Mouse (Mus musculus): ENCODE measurements around the gene Zscan26. TPM values are rescaled to one million over a fixed set of nuclear protein-coding genes. Genes with fewer than 3 reads are reported as not detected.
"Not testable (repeated sequence)": the region's sequence is repeated elsewhere in the genome, so short reads cannot be mapped to it uniquely, and the experiment has no call there.

Gene Zscan26
- polyA plus RNA-seq (2015; fragmentation: Nextera tagmentation; extraction: Ambion mirVana): 7.0 and 7.6 TPM in 2 replicates

GRCm38 (mm10) chr13:21453449-21453848 lies at the start of gene Zscan26:
Gene Zscan26, minus strand, starts transcription at chr13:21453730.
- H3K27me3 ChIP-seq: peaks cover 19% of the 10 kb centered on the region; the same call in 1 of the 2 replicates

GRCm38 (mm10) chr13:21502296-21502695 lies 48.8 kb upstream of the Zscan26 start:
- Histone ChIP-seq H3K4me2 (no peak overlapping the region), H3K27me3 (no peaks in the 10 kb centered on the region), H3K4me1 (replicated peaks) (peaks cover 10% of the 10 kb centered on the region), H3K36me3 (no peaks in the 10 kb centered on the region), H3K9me3 (replicated peaks) (no peaks in the 10 kb centered on the region), H3K4me3 (replicated peaks) (no peak overlapping the region), H3K27ac (no peak overlapping the region), H3K9ac (no peak overlapping the region)
- DNase-seq (no peak), ATAC-seq (ENCODE audit: low read depth) (no peak)
- 62% methylated on average over 5 of the region's 5 CpGs for WGBS (ENCODE audit: insufficient replicate concordance)

More at GRCm38 (mm10) chr13:21453449-21453848, at the start of gene Zscan26:
- WGBS (ENCODE audit: insufficient replicate concordance): under 1% methylated on average over 23 of the region's 23 CpGs
- Histone ChIP-seq H3K4me1 (replicated peaks) (peaks cover 26% of the 10 kb centered on the region), H3K4me3 (replicated peaks) (peak within 1 kb of the TSS; percentile 70), H3K27ac (0 out of 2 replicates have a peak within 1 kb of the TSS, but pooled peaks have one; percentile 47), H3K9ac (peak within 1 kb of the TSS; percentile 73), H3K36me3 (peaks cover 7% of the 10 kb centered on the region; the same call in 1 of the 2 replicates), H3K9me3 (replicated peaks) (no peaks in the 10 kb centered on the region), H3K4me2 (peak within 1 kb of the TSS; percentile 69)
- DNase-seq: peak; percentile 64
- peak; percentile 79 for ATAC-seq (ENCODE audit: low read depth)

- ATAC-seq (ENCODE audit: low read depth); H3K27me3 ChIP-seq; H3K4me3 ChIP-seq (replicated peaks); H3K4me2 ChIP-seq; H3K4me1 ChIP-seq (replicated peaks); DNase-seq; H3K9ac ChIP-seq; H3K9me3 ChIP-seq (replicated peaks); H3K27ac ChIP-seq; H3K36me3 ChIP-seq: not testable (repeated sequence)
- WGBS (ENCODE audit: insufficient replicate concordance): 82% methylated on average over 17 of the region's 17 CpGs
Observed at GRCm38 (mm10) chr13:21501182-21501581, 47.7 kb upstream of the Zscan26 start, which contains the start of gene Gm11273. Gene Gm11273, minus strand, starts transcription at chr13:21501418.

GRCm38 (mm10) chr13:21495080-21495479 lies 41.5 kb upstream of the Zscan26 start, which contains the start of gene AK157302:
Gene AK157302, plus strand, starts transcription at chr13:21495223.
- H3K36me3 ChIP-seq: no peaks in the 10 kb centered on the region
- H3K27ac ChIP-seq: no peak within 1 kb of the TSS
- no peak within 1 kb of the TSS for H3K4me2 ChIP-seq
- H3K9me3 ChIP-seq (replicated peaks): no peaks in the 10 kb centered on the region
- H3K9ac ChIP-seq: no peak within 1 kb of the TSS
- no peaks in the 10 kb centered on the region for H3K4me1 ChIP-seq (replicated peaks)
- no peaks in the 10 kb centered on the region for H3K27me3 ChIP-seq
- no peak within 1 kb of the TSS for H3K4me3 ChIP-seq (replicated peaks)
- no peak for ATAC-seq (ENCODE audit: low read depth)
- no peak for DNase-seq
- 79% methylated on average over 21 of the region's 21 CpGs for WGBS (ENCODE audit: insufficient replicate concordance)

GRCm38 (mm10) chr13:21492847-21493246 lies 39.3 kb upstream of the Zscan26 start:
- ATAC-seq (ENCODE audit: low read depth): no peak
- 81% methylated on average over 5 of the region's 5 CpGs for WGBS (ENCODE audit: insufficient replicate concordance)
- Histone ChIP-seq H3K9ac (no peak overlapping the region), H3K4me1 (replicated peaks) (no peaks in the 10 kb centered on the region), H3K27ac (no peak overlapping the region), H3K36me3 (no peaks in the 10 kb centered on the region), H3K9me3 (replicated peaks) (no peaks in the 10 kb centered on the region), H3K4me3 (replicated peaks) (no peak overlapping the region), H3K4me2 (no peak overlapping the region), H3K27me3 (no peaks in the 10 kb centered on the region)
- DNase-seq: no peak

GRCm38 (mm10) chr13:21486881-21487280 lies 33.4 kb upstream of the Zscan26 start:
- Histone ChIP-seq H3K9ac (no peak overlapping the region), H3K4me2 (no peak overlapping the region), H3K9me3 (replicated peaks) (no peaks in the 10 kb centered on the region), H3K4me1 (replicated peaks) (no peaks in the 10 kb centered on the region), H3K4me3 (replicated peaks) (no peak overlapping the region), H3K27ac (no peak overlapping the region), H3K36me3 (no peaks in the 10 kb centered on the region), H3K27me3 (no peaks in the 10 kb centered on the region)
- WGBS (ENCODE audit: insufficient replicate concordance): 65% methylated on average over 1 of the region's 1 CpGs
- ATAC-seq (ENCODE audit: low read depth) (no peak), DNase-seq (no peak)

GRCm38 (mm10) chr13:21478759-21479670 lies 25.5 kb upstream of the Zscan26 start, which contains the start of the genes Zkscan4 and Gm10065:
Gene Zkscan4, plus strand, starts transcription at chr13:21478907.
Gene Gm10065, minus strand, starts transcription at chr13:21479441.
- DNase-seq: not testable (repeated sequence)
- peak within 1 kb of the TSS; percentile 55 for H3K4me3 ChIP-seq (replicated peaks)
- WGBS (ENCODE audit: insufficient replicate concordance): 4% methylated on average over 31 of the region's 31 CpGs

GRCm38 (mm10) chr13:21472427-21472826 lies 18.9 kb upstream of the Zscan26 start:
- no peak overlapping the region for H3K9ac ChIP-seq
- H3K4me3 ChIP-seq (replicated peaks): no peak overlapping the region
- 26% methylated on average over 4 of the region's 4 CpGs for WGBS (ENCODE audit: insufficient replicate concordance)
- peaks cover 13% of the 10 kb centered on the region for H3K27me3 ChIP-seq
- DNase-seq (no peak), ATAC-seq (ENCODE audit: low read depth) (no peak)
- no peaks in the 10 kb centered on the region for H3K9me3 ChIP-seq (replicated peaks)
- no peak overlapping the region for H3K4me2 ChIP-seq
- no peak overlapping the region for H3K27ac ChIP-seq
- H3K36me3 ChIP-seq: no peaks in the 10 kb centered on the region
- H3K4me1 ChIP-seq (replicated peaks): peaks cover 27% of the 10 kb centered on the region

More at GRCm38 (mm10) chr13:21478759-21479670, 25.5 kb upstream of the Zscan26 start, which contains the start of the genes Zkscan4 and Gm10065:
- not testable (repeated sequence) for H3K4me1 ChIP-seq (replicated peaks); H3K27ac ChIP-seq; H3K9me3 ChIP-seq (replicated peaks); H3K36me3 ChIP-seq
- peak within 1 kb of the TSS; percentile 66 for H3K4me2 ChIP-seq
- peaks cover 20% of the 10 kb centered on the region for H3K27me3 ChIP-seq
- H3K9ac ChIP-seq: peak within 1 kb of the TSS; percentile 59
- ATAC-seq (ENCODE audit: low read depth): peak; percentile 55

- Histone ChIP-seq H3K9me3 (replicated peaks) (no peaks in the 10 kb centered on the region), H3K4me2 (peak overlapping the region; percentile 97), H3K27ac (no peak overlapping the region), H3K9ac (no peak overlapping the region), H3K36me3 (no peaks in the 10 kb centered on the region), H3K4me1 (replicated peaks) (peaks cover 27% of the 10 kb centered on the region), H3K27me3 (peaks cover 15% of the 10 kb centered on the region), H3K4me3 (replicated peaks) (no peak overlapping the region)
- DNase-seq (peak; percentile 11), ATAC-seq (ENCODE audit: low read depth) (no peak)
- 8% methylated on average over 9 of the region's 9 CpGs for WGBS (ENCODE audit: insufficient replicate concordance)
Observed at GRCm38 (mm10) chr13:21469097-21469496, 15.6 kb upstream of the Zscan26 start.

GRCm38 (mm10) chr13:21468061-21469019 lies 14.8 kb upstream of the Zscan26 start, which contains the start of gene Nkapl:
Gene Nkapl, minus strand, starts transcription at chr13:21468509.
- no peaks in the 10 kb centered on the region for H3K9me3 ChIP-seq (replicated peaks)
- H3K27me3 ChIP-seq: peaks cover 15% of the 10 kb centered on the region
- H3K4me1 ChIP-seq (replicated peaks): peaks cover 27% of the 10 kb centered on the region
- 1% methylated on average over 53 of the region's 54 CpGs for WGBS (ENCODE audit: insufficient replicate concordance)
- peak within 1 kb of the TSS; percentile 83 for H3K9ac ChIP-seq
- H3K4me3 ChIP-seq (replicated peaks): peak within 1 kb of the TSS; percentile 74
- ATAC-seq (ENCODE audit: low read depth) (peak; percentile 100), DNase-seq (peak; percentile 88)
- 0 out of 2 replicates have a peak within 1 kb of the TSS, but pooled peaks have one; percentile 51 for H3K27ac ChIP-seq
- no peaks in the 10 kb centered on the region for H3K36me3 ChIP-seq
- peak within 1 kb of the TSS; percentile 97 for H3K4me2 ChIP-seq
